Mouse (Mus musculus) limb, embryonic 12.5 days (tissue): ENCODE data around the gene Nrxn1. TPM values are rescaled to one million over a fixed set of nuclear protein-coding genes. Genes with fewer than 3 reads are reported as not detected.

Experiments used
- ATAC-seq: fragments of 200-750 bp; cut with Nextera tagmentation; 2 replicates; pipeline ENCODE4 v1.8.0; 2017; ENCODE audit warnings: low read depth, moderate TSS enrichment; ENCODE audit not compliant: insufficient number of reproducible peaks, insufficient read depth, low FRiP score, low TSS enrichment
- H3K27ac ChIP-seq: fragments of 300-500 bp; sonication (generic); 2 replicates; pipeline ENCODE4 v1.5.1; 2016; ENCODE audit warnings: mild to moderate bottlenecking, moderate library complexity
- H3K27me3 ChIP-seq: fragments of 300-500 bp; sonication (generic); 2 replicates; pipeline ENCODE4 v1.6.1; 2016; ENCODE audit warnings: mild to moderate bottlenecking, moderate library complexity
- H3K36me3 ChIP-seq: fragments of 300-500 bp; sonication (generic); 2 replicates; pipeline ENCODE4 v1.6.1; 2016; ENCODE audit warnings: mild to moderate bottlenecking, moderate library complexity
- H3K4me1 ChIP-seq: fragments of 300-500 bp; sonication (generic); replicated peaks from 2 replicates; pipeline ENCODE4 v1.6.1; 2016
- H3K4me2 ChIP-seq: fragments of 300-500 bp; sonication (generic); 2 replicates; pipeline ENCODE4 v1.6.1; 2016; ENCODE audit warnings: mild to moderate bottlenecking, moderate library complexity
- H3K4me3 ChIP-seq: fragments of 300-500 bp; sonication (generic); replicated peaks from 2 replicates; pipeline ENCODE4 v1.5.1; 2016; ENCODE audit warnings: mild to moderate bottlenecking
- H3K9ac ChIP-seq: fragments of 300-500 bp; sonication (generic); replicated peaks from 2 replicates; pipeline ENCODE4 v1.6.1; 2016; ENCODE audit warnings: mild to moderate bottlenecking, moderate library complexity
- H3K9me3 ChIP-seq: fragments of 300-500 bp; sonication (generic); 2 replicates; pipeline ENCODE4 v1.6.1; 2016; ENCODE audit warnings: mild to moderate bottlenecking, moderate library complexity
- WGBS: fragments of 180-500 bp; shearing (Covaris S2); methylation state at CpG from one replicate; pipeline ENCODE4 v1.1.7; 2016; 5-methylcytosine and 5-hydroxymethylcytosine counted together
- polyA plus RNA-seq: library from polyadenylated mRNA; unstranded; fragments of >200 nt; fragmentation: Nextera tagmentation; extraction: Ambion mirVana; gene quantifications from 2 replicates; pipeline ENCODE4 v1.2.1, GENCODE M21; 2016

The Nrxn1 gene
- 8.7 and 9.8 TPM in 2 replicates for polyA plus RNA-seq

DNA sequence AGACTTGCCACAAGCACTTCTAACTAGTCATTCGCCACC, at the start of gene Nrxn1:
TSS of gene Nrxn1 (minus strand) at position 30 of the 39 bp plus-strand sequence.
- no peak within 1 kb of the TSS for H3K9ac ChIP-seq
- WGBS: 20% methylated on average over 1 of the region's 1 CpGs
- no peak for ATAC-seq

GRCm38 (mm10) chr17:91136859-91137258, 44.0 kb upstream of the Nrxn1 start:
- ATAC-seq: no peak
- no peak overlapping the region for H3K9ac ChIP-seq

More for the DNA sequence above, at the start of gene Nrxn1:
- 0 out of 2 replicates have a peak, but pooled peaks cover 3% of the 10 kb centered on the region for H3K4me1 ChIP-seq
- H3K9me3 ChIP-seq: peaks cover 3% of the 10 kb centered on the region
- H3K36me3 ChIP-seq: no peaks in the 10 kb centered on the region
- H3K27ac ChIP-seq: no peak within 1 kb of the TSS
- peak within 1 kb of the TSS; percentile 23; the same call in 1 of the 2 replicates for H3K4me3 ChIP-seq
- H3K4me2 ChIP-seq: peak within 1 kb of the TSS; percentile 43
- H3K27me3 ChIP-seq: peaks cover 13% of the 10 kb centered on the region

GRCm38 (mm10) chr17:91112880-91113628, 20.2 kb upstream of the Nrxn1 start:
- no peak overlapping the region for H3K4me2 ChIP-seq
- no peaks in the 10 kb centered on the region for H3K36me3 ChIP-seq
- H3K27me3 ChIP-seq: no peaks in the 10 kb centered on the region
- no peak overlapping the region for H3K9ac ChIP-seq
- no peaks in the 10 kb centered on the region for H3K9me3 ChIP-seq
- H3K4me3 ChIP-seq: no peak overlapping the region
- ATAC-seq: no peak
- H3K4me1 ChIP-seq: no peaks in the 10 kb centered on the region
- WGBS: 77% methylated on average over 3 of the region's 3 CpGs
- no peak overlapping the region for H3K27ac ChIP-seq

More at GRCm38 (mm10) chr17:91136859-91137258, 44.0 kb upstream of the Nrxn1 start:
- H3K36me3 ChIP-seq: no peaks in the 10 kb centered on the region
- H3K27ac ChIP-seq: no peak overlapping the region
- no peak overlapping the region for H3K4me2 ChIP-seq
- no peak overlapping the region for H3K4me3 ChIP-seq
- H3K9me3 ChIP-seq: no peaks in the 10 kb centered on the region
- H3K4me1 ChIP-seq: no peaks in the 10 kb centered on the region
- WGBS: 80% methylated on average over 3 of the region's 3 CpGs
- H3K27me3 ChIP-seq: no peaks in the 10 kb centered on the region

DNA sequence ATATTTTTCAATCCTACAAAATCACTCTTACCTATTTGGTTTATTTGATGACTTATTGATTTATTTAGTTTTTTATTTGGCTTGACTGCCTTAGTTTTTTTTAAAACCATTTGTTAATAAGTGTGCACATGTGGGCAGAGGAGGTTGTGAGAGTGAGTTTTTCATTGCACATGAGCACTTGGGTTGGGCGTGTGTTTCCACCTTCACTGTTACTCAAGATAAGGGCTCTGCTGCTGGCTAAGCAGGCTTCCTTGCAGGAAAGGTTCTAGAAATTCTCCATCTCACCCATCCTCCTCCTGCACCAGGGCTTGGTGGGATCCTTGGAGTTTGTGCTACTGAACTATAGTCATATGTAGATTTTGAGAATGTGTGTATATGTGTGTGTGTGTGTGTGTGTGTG, 19.2 kb upstream of the Nrxn1 start:
- no peaks in the 10 kb centered on the region for H3K9me3 ChIP-seq
- H3K4me1 ChIP-seq: no peaks in the 10 kb centered on the region
- WGBS: 93% methylated on average over 1 of the region's 1 CpGs
- no peak overlapping the region for H3K27ac ChIP-seq
- no peak overlapping the region for H3K9ac ChIP-seq
- H3K27me3 ChIP-seq: no peaks in the 10 kb centered on the region
- ATAC-seq: no peak
- H3K4me3 ChIP-seq: no peak overlapping the region
- H3K4me2 ChIP-seq: no peak overlapping the region
- H3K36me3 ChIP-seq: no peaks in the 10 kb centered on the region

DNA sequence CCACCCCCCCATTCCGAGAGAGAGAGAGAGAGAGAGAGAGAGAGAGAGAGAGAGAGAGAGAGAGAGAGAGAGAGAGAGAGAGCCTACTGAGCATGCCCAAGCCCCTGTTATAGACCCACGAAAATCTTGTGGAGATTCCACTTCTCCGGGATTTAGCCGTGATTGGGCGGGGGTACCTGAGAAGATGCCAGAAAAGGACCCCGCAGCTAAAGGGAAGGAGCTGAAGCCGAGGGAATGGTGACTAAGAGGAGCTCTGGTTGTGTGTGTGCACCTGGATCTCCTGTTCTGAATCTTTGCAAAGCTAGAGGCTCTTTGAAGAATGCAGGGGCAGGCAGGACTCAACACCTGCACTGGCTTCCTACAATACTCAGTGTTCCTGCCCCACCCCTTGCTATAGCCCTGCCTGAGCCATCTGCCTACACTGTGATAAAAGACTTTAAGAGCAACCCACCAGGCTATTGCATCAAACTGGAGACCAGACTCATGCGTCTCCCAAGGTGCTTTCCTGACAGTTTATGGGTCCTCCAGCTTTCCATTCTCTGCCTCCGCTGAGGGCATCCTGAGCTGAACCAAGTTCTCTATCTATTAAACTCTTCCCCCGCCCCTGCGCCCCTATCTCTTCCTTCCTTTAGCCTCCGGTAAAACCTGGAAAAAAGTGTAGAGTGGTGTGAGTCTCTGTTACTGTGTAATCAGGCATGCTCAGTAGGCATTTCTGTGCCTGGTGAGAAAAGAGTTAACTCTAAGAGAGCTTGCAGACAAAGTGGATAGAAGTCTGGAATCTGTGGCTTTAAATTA, 407 bp upstream of the Nrxn1 start:
- 0 out of 2 replicates have a peak, but pooled peaks cover 3% of the 10 kb centered on the region for H3K4me1 ChIP-seq
- H3K4me2 ChIP-seq: 0 out of 2 replicates have a peak overlapping the region, but pooled peaks have one; percentile 43
- 36% methylated on average over 12 of the region's 12 CpGs for WGBS
- peaks cover 9% of the 10 kb centered on the region for H3K27me3 ChIP-seq
- ATAC-seq: no peak
- no peak overlapping the region for H3K4me3 ChIP-seq
- no peaks in the 10 kb centered on the region for H3K36me3 ChIP-seq
- H3K9me3 ChIP-seq: no peaks in the 10 kb centered on the region
- H3K27ac ChIP-seq: no peak overlapping the region
- no peak overlapping the region for H3K9ac ChIP-seq

DNA sequence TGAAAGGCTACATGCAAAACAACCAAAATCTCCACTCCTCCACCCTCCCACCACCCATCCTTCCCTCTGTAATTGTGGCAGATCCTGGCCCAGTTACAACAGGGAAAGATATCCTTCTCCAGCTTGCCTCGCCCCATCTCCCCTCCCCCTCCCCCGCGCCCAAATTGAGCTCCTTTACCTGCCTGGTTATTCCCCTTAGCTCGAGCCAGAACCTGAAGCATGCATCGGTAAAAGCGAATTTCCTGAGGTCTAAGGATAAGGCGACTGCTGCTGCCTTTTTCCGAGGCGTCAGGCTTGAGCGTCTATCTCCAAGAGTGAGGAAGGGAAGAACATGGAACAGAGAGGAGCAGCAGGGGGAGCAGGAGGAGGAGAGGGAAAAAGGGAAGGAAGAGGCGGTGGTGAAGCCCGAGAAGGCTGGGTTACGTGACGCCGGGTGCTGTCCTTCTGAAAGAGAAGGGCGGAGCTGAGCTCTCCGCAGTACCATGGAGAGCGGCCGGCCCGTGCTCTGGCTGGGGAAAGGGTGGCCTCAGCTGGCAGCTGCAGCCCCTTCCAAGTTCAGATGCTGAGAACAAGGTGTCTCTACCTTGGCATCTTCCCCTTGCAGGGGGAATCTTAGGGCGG, 340 bp downstream of the Nrxn1 start:
- WGBS: 2% methylated on average over 21 of the region's 21 CpGs
- H3K4me2 ChIP-seq: peak overlapping the region; percentile 43
- no peaks in the 10 kb centered on the region for H3K36me3 ChIP-seq
- peak; percentile 83 for ATAC-seq
- peaks cover 16% of the 10 kb centered on the region for H3K27me3 ChIP-seq
- H3K4me3 ChIP-seq: peak overlapping the region; percentile 23; the same call in 1 of the 2 replicates
- H3K4me1 ChIP-seq: 0 out of 2 replicates have a peak, but pooled peaks cover 3% of the 10 kb centered on the region
- no peak overlapping the region for H3K27ac ChIP-seq
- no peak overlapping the region for H3K9ac ChIP-seq
- peaks cover 7% of the 10 kb centered on the region for H3K9me3 ChIP-seq

GRCm38 (mm10) chr17:91090631-91091030, 2.2 kb downstream of the Nrxn1 start:
- H3K27me3 ChIP-seq: peaks cover 19% of the 10 kb centered on the region
- H3K4me1 ChIP-seq: 0 out of 2 replicates have a peak, but pooled peaks cover 3% of the 10 kb centered on the region
- H3K9me3 ChIP-seq: peaks cover 9% of the 10 kb centered on the region
- WGBS: 74% methylated on average over 1 of the region's 1 CpGs
- no peak overlapping the region for H3K27ac ChIP-seq
- no peak overlapping the region for H3K4me2 ChIP-seq
- no peaks in the 10 kb centered on the region for H3K36me3 ChIP-seq
- no peak overlapping the region for H3K9ac ChIP-seq
- ATAC-seq: no peak
- H3K4me3 ChIP-seq: no peak overlapping the region

DNA sequence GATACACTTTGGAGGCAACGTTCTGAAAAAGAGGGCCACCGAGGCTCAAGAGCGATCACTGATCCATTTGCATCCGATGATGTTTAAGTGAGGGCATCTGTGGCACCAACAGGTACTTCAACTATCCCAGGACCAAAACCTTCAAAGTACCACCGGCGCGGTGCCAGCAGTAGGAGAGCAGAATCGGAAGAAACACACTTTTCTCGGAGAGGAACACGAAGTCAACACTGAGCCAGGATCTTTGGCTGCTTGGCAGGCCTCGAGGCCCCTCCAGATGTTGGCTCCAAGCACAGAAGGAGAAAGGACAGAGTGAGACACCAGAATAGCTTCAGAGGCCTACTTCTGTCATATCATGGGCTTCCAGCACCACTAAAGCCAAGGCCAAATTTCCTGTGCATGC, 3.9 kb downstream of the Nrxn1 start:
- ATAC-seq: no peak
- H3K27ac ChIP-seq: no peak overlapping the region
- no peak overlapping the region for H3K9ac ChIP-seq
- no peaks in the 10 kb centered on the region for H3K36me3 ChIP-seq
- H3K9me3 ChIP-seq: peaks cover 9% of the 10 kb centered on the region
- H3K4me3 ChIP-seq: no peak overlapping the region
- H3K27me3 ChIP-seq: peaks cover 19% of the 10 kb centered on the region
- H3K4me1 ChIP-seq: 0 out of 2 replicates have a peak, but pooled peaks cover 3% of the 10 kb centered on the region
- no peak overlapping the region for H3K4me2 ChIP-seq
- 82% methylated on average over 11 of the region's 11 CpGs for WGBS

GRCm38 (mm10) chr17:91088037-91088715, 4.7 kb downstream of the Nrxn1 start:
- no peak; the same call in 1 of the 2 replicates for ATAC-seq
- H3K27ac ChIP-seq: no peak overlapping the region
- 0 out of 2 replicates have a peak, but pooled peaks cover 3% of the 10 kb centered on the region for H3K4me1 ChIP-seq
- H3K36me3 ChIP-seq: no peaks in the 10 kb centered on the region
- 0 out of 2 replicates have a peak overlapping the region, but pooled peaks have one; percentile 4 for H3K4me2 ChIP-seq
- no peak overlapping the region for H3K4me3 ChIP-seq
- no peak overlapping the region for H3K9ac ChIP-seq
- WGBS: 70% methylated on average over 82 of the region's 82 CpGs
- H3K9me3 ChIP-seq: peaks cover 9% of the 10 kb centered on the region
- peaks cover 19% of the 10 kb centered on the region for H3K27me3 ChIP-seq

DNA sequence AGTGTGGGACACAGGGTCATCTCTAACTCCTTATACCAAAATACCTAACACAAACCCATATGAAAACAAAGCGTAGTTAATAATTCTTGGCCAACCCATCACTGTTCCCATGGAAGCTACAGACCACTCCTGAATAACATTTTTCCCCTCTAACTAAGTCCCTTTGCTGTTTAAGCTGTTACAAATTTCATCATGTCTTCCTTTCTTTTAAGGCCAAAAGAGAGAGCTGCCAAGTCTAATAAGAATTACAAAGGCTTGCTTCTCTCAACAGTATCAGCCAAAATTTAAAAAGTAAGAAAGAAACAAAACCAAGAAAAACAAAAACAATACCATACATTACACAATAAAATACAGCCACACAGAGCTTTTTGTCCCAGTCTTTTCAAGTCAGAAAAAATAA, 6.5 kb downstream of the Nrxn1 start:
- ATAC-seq: no peak
- Histone ChIP-seq H3K4me3 (no peak overlapping the region), H3K9ac (no peak overlapping the region), H3K9me3 (peaks cover 9% of the 10 kb centered on the region), H3K4me1 (no peaks in the 10 kb centered on the region), H3K36me3 (no peaks in the 10 kb centered on the region), H3K27me3 (peaks cover 19% of the 10 kb centered on the region), H3K4me2 (no peak overlapping the region), H3K27ac (no peak overlapping the region)
- WGBS: 89% methylated on average over 1 of the region's 1 CpGs

- no peaks in the 10 kb centered on the region for H3K4me1 ChIP-seq
- no peak overlapping the region for H3K27ac ChIP-seq
- H3K27me3 ChIP-seq: peaks cover 19% of the 10 kb centered on the region
- H3K9me3 ChIP-seq: peaks cover 9% of the 10 kb centered on the region
- 92% methylated on average over 2 of the region's 2 CpGs for WGBS
- no peaks in the 10 kb centered on the region for H3K36me3 ChIP-seq
- H3K4me3 ChIP-seq: no peak overlapping the region
- no peak overlapping the region for H3K9ac ChIP-seq
- no peak overlapping the region for H3K4me2 ChIP-seq
- ATAC-seq: no peak
These were observed 7.5 kb downstream of the Nrxn1 start for GRCm38 (mm10) chr17:91085416-91085815.
